Mouse (Mus musculus) intestine, embryonic 16.5 days (tissue): ENCODE measurements around the gene Adcy6. TPM values are rescaled to one million over a fixed set of nuclear protein-coding genes. Genes with fewer than 3 reads are reported as not detected.
A peak's percentile ranks its signal among the peaks of the same experiment; 100 is the strongest.

Source experiments
- ATAC-seq: fragments of 200-750 bp; cut with Nextera tagmentation; 2 replicates; pipeline ENCODE4 v1.8.0; 2017; ENCODE audit warnings: moderate TSS enrichment, moderate library complexity
- H3K27ac ChIP-seq: fragments of 300-500 bp; sonication (generic); 2 replicates; pipeline ENCODE4 v1.5.1; 2014; ENCODE audit warnings: mild to moderate bottlenecking, low read length
- H3K27me3 ChIP-seq: fragments of 300-500 bp; sonication (generic); replicated peaks from 2 replicates; pipeline ENCODE4 v1.6.1; 2014; ENCODE audit warnings: low read length, control low read depth, mixed read lengths; ENCODE audit not compliant: control insufficient read depth, insufficient read depth
- H3K36me3 ChIP-seq: fragments of 300-500 bp; sonication (generic); 2 replicates; pipeline ENCODE4 v1.6.1; 2014; ENCODE audit warnings: low read length, control low read depth; ENCODE audit not compliant: control insufficient read depth, insufficient read depth
- H3K4me1 ChIP-seq: fragments of 300-500 bp; sonication (generic); 2 replicates; pipeline ENCODE4 v1.6.1; 2014; ENCODE audit warnings: low read length, control low read depth, mixed read lengths; ENCODE audit not compliant: control insufficient read depth, insufficient read depth
- H3K4me2 ChIP-seq: fragments of 300-500 bp; sonication (generic); 2 replicates; pipeline ENCODE4 v1.6.1; 2014; ENCODE audit warnings: low read depth, low read length, control low read depth
- H3K4me3 ChIP-seq: fragments of 300-500 bp; sonication (generic); 2 replicates; pipeline ENCODE4 v1.5.1; 2014; ENCODE audit warnings: mild to moderate bottlenecking, low read length
- H3K9ac ChIP-seq: fragments of 300-500 bp; sonication (generic); 2 replicates; pipeline ENCODE4 v1.6.1; 2014; ENCODE audit warnings: low read depth, low read length
- H3K9me3 ChIP-seq: fragments of 300-500 bp; sonication (generic); 2 replicates; pipeline ENCODE4 v1.6.1; 2016; ENCODE audit warnings: low read length, control low read depth; ENCODE audit not compliant: control insufficient read depth
- WGBS: fragments of 180-500 bp; shearing (Covaris S2); extraction: QIAGEN DNeasy Blood & Tissue Kit; methylation state at CpG from one replicate; pipeline ENCODE4 v1.1.7; 2014; 5-methylcytosine and 5-hydroxymethylcytosine counted together
- polyA plus RNA-seq: library from polyadenylated mRNA; unstranded; fragments of >200 nt; fragmentation: Nextera tagmentation; extraction: Ambion mirVana; gene quantifications from 2 replicates; pipeline ENCODE4 v1.2.1, GENCODE M21; 2015

Adcy6 gene
- polyA plus RNA-seq, result 17.1 and 18.8 TPM in 2 replicates

DNA sequence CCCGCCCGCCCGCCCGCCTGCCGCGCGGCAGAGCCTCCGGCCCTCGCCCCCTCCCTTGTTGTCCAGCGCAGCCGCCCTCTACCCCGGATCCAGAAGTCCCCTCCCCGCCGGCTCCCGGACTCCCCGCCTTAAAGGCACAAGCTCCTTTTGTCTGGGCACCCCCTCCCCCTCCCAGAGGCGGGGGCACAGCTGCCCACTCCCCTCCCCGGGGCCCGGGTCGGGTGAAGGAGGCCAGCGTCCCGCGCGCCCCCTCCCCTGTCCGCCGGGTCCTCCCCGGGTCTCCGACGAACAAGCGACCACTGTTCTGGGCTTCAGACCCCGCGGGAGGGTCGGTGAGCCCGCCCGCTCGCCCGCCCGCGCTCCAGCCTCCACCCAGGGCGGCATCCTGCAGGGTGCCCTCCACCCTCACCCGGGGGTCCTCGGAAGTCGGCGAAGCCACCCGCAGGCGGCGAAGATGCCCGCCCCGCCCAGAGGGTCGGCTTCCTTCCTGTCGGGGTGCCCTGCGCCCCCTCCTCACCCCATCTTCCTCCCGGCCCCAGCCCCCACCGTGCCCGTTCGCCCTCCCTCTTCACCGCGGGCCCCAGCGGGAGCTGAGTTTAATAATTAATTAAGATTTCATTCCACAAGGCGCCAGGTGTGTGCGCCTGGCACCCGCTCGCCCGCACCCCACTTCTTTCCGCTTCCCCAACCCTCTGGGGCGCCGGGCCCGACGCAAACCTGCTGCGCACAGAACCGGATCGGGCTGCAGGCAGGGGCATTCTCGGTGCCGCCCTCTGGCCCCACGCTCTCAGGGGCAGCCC is at the start of gene Adcy6:
Adcy6 (minus strand) TSS at position 746 of the 800 bp plus-strand sequence.
- Histone ChIP-seq H3K9ac (peak within 1 kb of the TSS; percentile 90), H3K27ac (peak within 1 kb of the TSS; percentile 94), H3K4me2 (peak within 1 kb of the TSS; percentile 81), H3K9me3 (no peaks in the 10 kb centered on the region), H3K4me3 (peak within 1 kb of the TSS; percentile 79), H3K36me3 (no peaks in the 10 kb centered on the region), H3K27me3 (no peaks in the 10 kb centered on the region), H3K4me1 (peaks cover 29% of the 10 kb centered on the region)
- ATAC-seq, result peak; percentile 83
- under 1% methylated on average over 55 of the region's 75 CpGs for WGBS

DNA sequence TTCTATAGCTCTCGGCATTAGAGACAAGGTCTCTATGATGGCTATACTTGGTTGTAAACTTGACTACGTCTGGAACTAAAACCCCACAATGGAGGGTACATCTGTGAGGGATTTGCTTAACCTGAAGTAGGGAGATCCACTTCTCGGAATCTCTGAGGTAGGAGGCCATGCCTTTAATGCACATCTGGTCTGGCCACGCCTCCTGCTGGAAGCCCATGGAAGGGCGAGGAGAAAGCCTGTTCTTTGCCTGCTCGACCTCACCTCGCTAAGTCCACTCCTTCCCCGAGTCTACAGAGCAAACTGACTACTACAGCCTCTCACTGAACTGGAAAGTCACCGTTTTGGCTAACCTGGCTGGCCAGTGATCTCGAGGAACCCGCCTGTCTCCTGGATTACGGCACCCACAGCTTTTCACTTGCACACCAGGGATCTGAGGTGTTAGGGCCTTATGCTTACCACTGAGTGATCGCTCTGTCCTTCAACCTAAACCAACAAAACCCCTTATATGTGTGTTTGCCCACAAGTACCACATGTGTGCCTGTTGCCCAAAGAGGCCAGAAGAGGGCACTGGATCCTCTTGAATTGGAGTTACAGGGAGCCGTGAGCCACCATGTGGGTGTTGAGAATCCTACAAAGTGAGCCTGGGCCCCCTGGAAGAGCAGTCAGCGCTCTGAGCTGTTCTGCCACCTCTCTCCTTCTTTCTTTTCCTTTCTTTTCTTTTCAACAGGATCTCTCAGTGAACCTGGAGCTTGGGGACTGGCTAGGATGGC is 47.3 kb upstream of the Adcy6 start:
- no peaks in the 10 kb centered on the region for H3K9me3 ChIP-seq
- no peak overlapping the region for H3K27ac ChIP-seq
- H3K4me1 ChIP-seq, result no peaks in the 10 kb centered on the region
- H3K27me3 ChIP-seq, result no peaks in the 10 kb centered on the region
- no peak overlapping the region for H3K4me2 ChIP-seq
- 78% methylated on average over 15 of the region's 15 CpGs for WGBS
- peaks cover 39% of the 10 kb centered on the region for H3K36me3 ChIP-seq
- no peak overlapping the region for H3K9ac ChIP-seq
- ATAC-seq, result no peak
- no peak overlapping the region for H3K4me3 ChIP-seq

DNA sequence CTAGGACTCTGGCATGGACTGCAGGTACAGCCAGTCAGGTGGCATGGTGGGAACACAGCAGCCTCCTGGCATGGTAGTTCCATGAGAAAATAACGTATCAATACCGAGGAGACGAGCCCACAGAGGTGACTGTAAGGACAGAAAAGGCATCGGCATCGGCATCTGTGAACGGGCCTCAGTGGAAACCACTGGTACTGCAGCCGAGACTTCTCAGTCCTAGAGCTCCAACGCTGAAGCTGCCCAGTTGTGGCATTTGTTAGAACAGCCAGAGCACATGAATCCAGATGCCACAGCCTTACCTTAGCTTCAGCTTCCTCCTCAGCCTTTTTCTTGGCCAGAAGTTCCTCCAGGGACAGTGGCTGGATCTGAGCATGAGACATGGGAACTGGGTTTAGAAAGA is 42.3 kb upstream of the Adcy6 start:
- 95% methylated on average over 8 of the region's 8 CpGs for WGBS
- ATAC-seq, result no peak
- H3K36me3 ChIP-seq, result peaks cover 61% of the 10 kb centered on the region
- H3K9me3 ChIP-seq, result no peaks in the 10 kb centered on the region
- no peak overlapping the region for H3K4me3 ChIP-seq
- no peaks in the 10 kb centered on the region for H3K27me3 ChIP-seq
- no peak overlapping the region for H3K27ac ChIP-seq
- H3K4me2 ChIP-seq, result no peak overlapping the region
- H3K4me1 ChIP-seq, result no peaks in the 10 kb centered on the region
- H3K9ac ChIP-seq, result no peak overlapping the region

DNA sequence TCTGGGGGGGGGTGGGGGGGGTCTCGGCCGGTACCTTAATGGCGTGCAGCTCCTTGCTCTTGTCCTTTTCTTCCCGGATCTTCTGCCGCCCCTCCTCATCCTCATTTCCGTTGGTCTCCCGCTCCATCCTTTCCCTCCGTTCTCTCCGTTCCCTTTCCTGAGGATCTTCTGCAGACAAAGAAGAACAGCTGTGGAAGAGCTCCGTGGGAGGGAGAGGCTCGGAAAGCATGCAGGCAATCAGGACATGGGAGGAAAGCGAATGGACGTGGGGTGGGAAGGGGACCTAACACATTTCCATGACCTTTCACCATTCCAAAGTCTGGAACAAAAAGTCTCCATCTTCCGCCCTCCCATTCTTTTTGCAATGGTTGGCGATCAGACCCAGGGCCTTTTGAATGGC is 41.6 kb upstream of the Adcy6 start:
- Histone ChIP-seq H3K4me1 (no peaks in the 10 kb centered on the region), H3K4me2 (no peak overlapping the region), H3K27me3 (no peaks in the 10 kb centered on the region), H3K9ac (no peak overlapping the region), H3K4me3 (no peak overlapping the region), H3K36me3 (peaks cover 62% of the 10 kb centered on the region), H3K9me3 (no peaks in the 10 kb centered on the region), H3K27ac (no peak overlapping the region)
- 91% methylated on average over 15 of the region's 15 CpGs for WGBS
- ATAC-seq, result no peak

DNA sequence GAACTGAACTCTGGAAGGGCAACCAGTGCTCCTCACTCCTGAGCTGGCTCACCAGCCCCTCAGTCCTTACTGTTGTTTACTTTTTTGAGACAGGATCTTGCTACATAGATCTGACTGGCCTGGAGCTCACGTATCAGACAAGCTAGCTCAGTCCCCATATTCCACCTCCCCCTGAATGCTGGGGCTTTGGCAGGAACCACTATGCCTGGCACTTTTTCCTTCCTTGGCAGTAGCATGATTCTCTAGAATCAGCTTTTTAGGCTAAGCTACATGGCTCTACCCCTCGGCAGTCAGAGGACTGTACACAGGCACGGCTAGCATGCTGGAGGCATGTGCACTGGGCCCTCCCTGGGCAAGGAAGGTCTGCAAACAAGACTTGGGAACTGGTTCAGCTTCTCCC is 38.2 kb upstream of the Adcy6 start:
- no peak overlapping the region for H3K27ac ChIP-seq
- ATAC-seq, result no peak
- no peaks in the 10 kb centered on the region for H3K4me1 ChIP-seq
- H3K4me2 ChIP-seq, result no peak overlapping the region
- no peaks in the 10 kb centered on the region for H3K27me3 ChIP-seq
- no peak overlapping the region for H3K4me3 ChIP-seq
- peaks cover 68% of the 10 kb centered on the region for H3K36me3 ChIP-seq
- H3K9me3 ChIP-seq, result no peaks in the 10 kb centered on the region
- H3K9ac ChIP-seq, result no peak overlapping the region
- 94% methylated on average over 3 of the region's 3 CpGs for WGBS

DNA sequence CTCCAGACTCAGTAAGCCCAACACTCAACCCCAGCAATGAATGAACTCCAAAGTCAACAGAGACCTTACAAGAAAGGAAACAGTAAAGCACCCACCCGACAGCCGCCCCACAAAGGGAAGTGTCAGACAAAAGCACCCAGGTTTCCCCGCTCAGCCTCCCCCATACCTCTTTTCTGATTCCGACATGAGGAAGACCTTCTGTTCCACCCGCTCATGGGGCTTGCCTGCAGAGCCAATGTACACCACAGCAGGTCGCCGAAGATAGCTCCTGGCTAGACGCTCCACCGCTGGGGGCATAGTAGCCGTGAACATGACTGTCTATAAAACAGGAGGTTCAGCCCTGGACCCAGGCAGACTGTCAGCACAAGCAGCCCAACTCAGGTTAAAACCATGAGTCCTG is 37.4 kb upstream of the Adcy6 start:
- H3K9ac ChIP-seq, result no peak overlapping the region
- no peak overlapping the region for H3K4me2 ChIP-seq
- 84% methylated on average over 10 of the region's 10 CpGs for WGBS
- H3K9me3 ChIP-seq, result no peaks in the 10 kb centered on the region
- H3K4me1 ChIP-seq, result no peaks in the 10 kb centered on the region
- H3K36me3 ChIP-seq, result peaks cover 60% of the 10 kb centered on the region
- no peak overlapping the region for H3K27ac ChIP-seq
- H3K4me3 ChIP-seq, result no peak overlapping the region
- no peaks in the 10 kb centered on the region for H3K27me3 ChIP-seq
- no peak for ATAC-seq

DNA sequence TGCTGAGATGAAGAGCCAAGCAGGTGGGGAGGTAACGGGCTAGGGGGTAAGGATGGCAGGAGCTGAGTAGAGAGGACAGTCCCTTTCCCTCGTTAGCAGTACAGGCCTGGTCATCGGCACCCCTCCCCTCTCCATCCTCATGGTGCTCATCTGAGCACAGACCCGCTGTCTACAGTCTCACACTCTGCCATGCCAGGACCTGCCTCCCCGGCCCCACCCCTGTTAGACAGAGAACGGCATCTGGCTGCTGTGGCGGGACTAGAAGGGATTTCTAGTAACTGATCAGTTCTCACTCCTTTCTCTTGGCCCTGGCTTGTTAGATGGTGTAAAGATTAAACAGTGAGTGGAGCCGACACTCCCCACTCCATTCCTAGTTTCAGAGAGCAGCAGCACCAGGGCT is 36.9 kb upstream of the Adcy6 start:
- no peak for ATAC-seq

DNA sequence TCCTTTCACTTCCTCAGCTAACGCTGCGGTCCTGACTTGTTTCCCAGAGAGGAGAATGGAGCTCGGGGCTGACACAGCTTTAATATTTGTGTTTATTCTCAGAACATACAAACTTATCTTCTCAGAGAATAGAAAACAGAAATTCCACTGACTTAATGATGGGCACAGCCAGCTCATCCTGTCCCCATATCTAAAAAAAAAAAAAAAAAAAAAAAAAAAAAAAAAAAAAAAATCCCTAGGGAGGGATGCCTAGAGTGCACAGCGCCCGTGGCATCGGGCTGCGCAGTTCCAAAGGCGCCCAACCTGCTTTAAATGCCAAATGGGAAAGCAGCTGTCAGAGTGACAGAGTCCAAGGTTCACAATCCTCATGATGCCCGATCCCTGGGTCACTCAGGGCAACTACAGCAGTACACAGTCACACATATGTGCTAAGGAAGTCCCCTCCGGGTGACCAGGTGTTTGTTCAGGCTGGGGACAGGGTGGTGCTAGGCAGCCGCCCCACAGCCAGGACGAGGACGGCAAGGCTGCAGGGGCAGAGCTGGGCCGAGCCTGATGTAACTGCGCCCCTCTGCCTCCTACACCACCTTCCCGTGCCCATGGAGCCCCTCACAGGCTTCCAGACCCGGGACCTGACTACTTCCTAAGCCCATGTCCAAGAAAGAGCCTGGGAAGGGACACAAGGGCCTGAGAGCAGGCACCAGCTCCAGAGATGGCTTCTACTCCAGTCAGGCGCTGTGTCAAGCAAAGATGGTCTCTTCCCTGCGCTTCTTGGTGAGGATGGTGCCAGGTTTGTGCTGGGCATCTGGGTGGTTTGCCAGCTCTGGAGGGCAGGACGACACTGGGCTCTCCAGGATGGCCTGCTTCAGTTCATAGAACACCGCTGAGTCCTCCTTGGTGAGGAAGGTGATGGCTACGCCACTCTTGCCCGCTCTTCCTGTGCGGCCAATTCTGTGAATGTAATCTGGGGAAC is 35.5 kb upstream of the Adcy6 start:
- H3K4me1 ChIP-seq, result no peaks in the 10 kb centered on the region
- H3K36me3 ChIP-seq, result peaks cover 43% of the 10 kb centered on the region
- no peak overlapping the region for H3K27ac ChIP-seq
- no peak overlapping the region for H3K9ac ChIP-seq
- 84% methylated on average over 24 of the region's 24 CpGs for WGBS
- H3K27me3 ChIP-seq, result no peaks in the 10 kb centered on the region
- no peak for ATAC-seq
- no peaks in the 10 kb centered on the region for H3K9me3 ChIP-seq
- H3K4me2 ChIP-seq, result no peak overlapping the region
- no peak overlapping the region for H3K4me3 ChIP-seq

More for the DNA sequence above, 36.9 kb upstream of the Adcy6 start:
- H3K4me1 ChIP-seq, result no peaks in the 10 kb centered on the region
- no peak overlapping the region for H3K4me2 ChIP-seq
- no peak overlapping the region for H3K27ac ChIP-seq
- H3K36me3 ChIP-seq, result peaks cover 54% of the 10 kb centered on the region
- H3K9me3 ChIP-seq, result no peaks in the 10 kb centered on the region
- H3K9ac ChIP-seq, result no peak overlapping the region
- 81% methylated on average over 8 of the region's 8 CpGs for WGBS
- no peak overlapping the region for H3K4me3 ChIP-seq
- no peaks in the 10 kb centered on the region for H3K27me3 ChIP-seq

DNA sequence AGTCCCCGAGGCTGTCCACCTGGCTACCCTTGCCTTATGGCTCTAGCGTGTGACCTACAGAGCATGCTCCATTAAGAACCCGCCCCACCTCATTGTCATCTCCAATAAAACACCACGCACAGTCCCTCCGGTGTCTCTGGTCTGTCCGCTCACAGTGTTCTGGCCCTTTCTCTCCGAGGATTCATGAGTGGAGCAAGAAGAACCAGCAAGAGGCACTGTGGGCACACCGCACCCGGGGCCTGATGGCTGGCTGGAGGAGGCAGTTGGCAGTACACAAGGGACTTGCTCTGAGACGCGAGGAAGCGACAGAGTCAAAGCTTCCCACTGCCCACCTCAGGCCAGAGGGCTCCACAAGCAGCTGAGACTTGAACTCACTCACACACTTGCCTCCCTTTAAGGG is 34.5 kb upstream of the Adcy6 start:
- Histone ChIP-seq H3K36me3 (peaks cover 35% of the 10 kb centered on the region), H3K9me3 (no peaks in the 10 kb centered on the region), H3K4me1 (no peaks in the 10 kb centered on the region), H3K9ac (no peak overlapping the region), H3K27ac (no peak overlapping the region), H3K4me3 (no peak overlapping the region), H3K27me3 (no peaks in the 10 kb centered on the region), H3K4me2 (no peak overlapping the region)
- no peak for ATAC-seq
- 81% methylated on average over 12 of the region's 12 CpGs for WGBS
